Mouse (Mus musculus) erythroblast, embryonic 14.5 days (primary cell): ENCODE data around the gene Ipo13. TPM values are rescaled to one million over a fixed set of nuclear protein-coding genes. Genes with fewer than 3 reads are reported as not detected.

Experiments used
- H3K27me3 ChIP-seq: 2 replicates; pipeline ENCODE4 v1.6.1; 2012; ENCODE audit warnings: inconsistent platforms; ENCODE audit not compliant: control insufficient read depth
- H3K36me3 ChIP-seq: 2 replicates; pipeline ENCODE4 v1.6.1; 2012; ENCODE audit warnings: mild to moderate bottlenecking, inconsistent platforms; ENCODE audit not compliant: control insufficient read depth
- H3K4me1 ChIP-seq: 2 replicates; pipeline ENCODE4 v1.6.1; 2012; ENCODE audit warnings: inconsistent platforms; ENCODE audit not compliant: control insufficient read depth
- H3K4me3 ChIP-seq: replicated peaks from 2 replicates; pipeline ENCODE3; 2012; ENCODE audit warnings: moderate library complexity, mild to moderate bottlenecking, inconsistent platforms
- H3K9me3 ChIP-seq: 2 replicates; pipeline ENCODE4 v1.6.1; 2012; ENCODE audit warnings: low read length, inconsistent platforms, mixed read lengths; ENCODE audit not compliant: control insufficient read depth
- GATA1 ChIP-seq: IDR thresholded peaks from 2 replicates; pipeline ENCODE4 v1.6.1; 2012; ENCODE audit warnings: low read length, inconsistent platforms, mixed read lengths
- TAL1 ChIP-seq: IDR thresholded peaks from 3 replicates; pipeline ENCODE4 v1.6.1; 2012; ENCODE audit warnings: low read length, inconsistent platforms, mixed read lengths
- polyA plus RNA-seq: library from polyadenylated mRNA; stranded (reverse); fragments of >175 nt; gene quantifications from 2 replicates; pipeline ENCODE4 v1.2.3, GENCODE M21; 2012

The Ipo13 gene
- polyA plus RNA-seq, 1 experiment, result 3.5 TPM

DNA sequence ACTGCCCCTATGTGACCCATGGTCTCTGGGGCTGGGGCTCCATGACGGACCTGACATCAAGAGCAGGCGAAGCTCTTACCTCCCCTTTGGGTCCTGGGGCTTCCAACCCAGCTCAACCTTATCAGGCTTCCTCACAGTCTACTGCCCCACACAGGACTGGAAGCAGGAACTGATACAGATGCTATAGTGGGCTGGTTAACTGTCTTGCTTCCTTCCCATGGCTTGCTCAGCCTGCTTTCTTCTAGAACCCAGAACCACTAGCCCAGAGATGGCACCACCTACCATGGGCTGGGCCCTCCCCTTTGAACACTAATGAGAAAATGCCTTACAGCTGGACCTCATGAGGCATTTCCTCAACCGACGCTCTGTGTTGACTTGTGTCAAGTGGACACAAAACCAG lies 2.6 kb upstream of the Ipo13 start:
- no peak overlapping the region for H3K4me3 ChIP-seq

GRCm38 (mm10) chr4:117916386-117916785 lies 1.6 kb upstream of the Ipo13 start:
- Histone ChIP-seq H3K9me3 (no peaks in the 10 kb centered on the region), H3K4me3 (peak overlapping the region; percentile 75), H3K27me3 (peaks cover 3% of the 10 kb centered on the region; the same call in 1 of the 2 replicates), H3K4me1 (peaks cover 58% of the 10 kb centered on the region), H3K36me3 (peaks cover 21% of the 10 kb centered on the region)
- TF ChIP-seq GATA1 (no peak), TAL1 (no peak)

More for the DNA sequence above, 2.6 kb upstream of the Ipo13 start:
- Histone ChIP-seq H3K27me3 (peaks cover 10% of the 10 kb centered on the region), H3K36me3 (peaks cover 10% of the 10 kb centered on the region), H3K9me3 (no peaks in the 10 kb centered on the region), H3K4me1 (peaks cover 50% of the 10 kb centered on the region)
- no peak for TF ChIP-seq TAL1
- TF ChIP-seq GATA1, result no peak

DNA sequence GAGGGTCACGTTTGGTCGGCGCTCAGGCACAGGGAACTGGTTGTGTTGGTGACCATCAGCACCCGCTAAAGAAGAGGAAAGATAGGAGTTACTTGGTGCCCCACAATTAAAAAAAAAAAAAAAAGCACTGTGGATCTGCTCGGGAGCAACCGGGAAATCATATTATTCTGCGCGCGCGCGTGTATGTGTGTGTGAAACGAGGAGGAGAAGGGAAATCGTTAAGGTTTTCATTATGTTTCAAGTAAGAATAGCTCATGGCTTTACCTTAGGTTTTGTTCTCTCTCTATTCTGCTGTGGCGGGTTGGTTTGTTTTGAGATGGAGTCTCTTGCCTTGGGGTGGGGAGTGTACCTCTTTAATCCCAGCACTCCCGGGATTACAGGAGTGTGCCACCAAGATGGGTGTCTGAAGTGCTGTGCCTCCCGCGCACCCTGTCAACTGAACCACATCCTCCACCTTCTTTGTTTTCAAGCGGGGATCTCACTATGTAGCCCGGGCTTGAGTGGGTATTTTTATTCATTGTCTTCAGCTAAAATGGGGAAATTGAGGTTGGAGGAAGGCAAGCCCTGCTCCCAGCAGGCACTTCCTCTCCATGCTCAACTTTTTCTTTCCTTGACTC lies 798 bp upstream of the Ipo13 start:
- H3K4me3 ChIP-seq, result peak overlapping the region; percentile 75
- no peak for TF ChIP-seq TAL1
- TF ChIP-seq GATA1, result no peak
- peaks cover 62% of the 10 kb centered on the region for H3K4me1 ChIP-seq

DNA sequence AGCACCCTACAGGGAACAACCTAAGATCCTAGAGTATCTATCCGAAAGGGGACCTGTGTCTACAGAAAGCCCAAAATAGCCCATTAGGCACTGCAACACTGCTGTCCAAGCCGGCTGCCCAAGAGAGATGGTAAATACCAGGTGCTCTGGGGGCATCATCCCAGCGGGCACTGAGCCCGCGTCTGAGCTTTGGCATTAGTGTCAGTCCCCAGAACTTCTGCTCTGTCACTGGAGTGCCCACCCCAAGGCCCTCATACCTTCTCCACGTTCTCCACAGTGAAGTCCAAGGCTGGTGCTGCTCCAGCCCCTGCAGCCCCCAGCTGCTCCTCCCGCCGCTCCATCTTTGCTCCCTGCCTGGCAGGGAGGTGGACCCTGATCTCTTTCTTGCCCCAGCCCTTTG lies 768 bp downstream of the Ipo13 start:
- Histone ChIP-seq H3K4me3 (peak overlapping the region; percentile 75), H3K4me1 (peaks cover 71% of the 10 kb centered on the region)

More for the DNA sequence above, 798 bp upstream of the Ipo13 start:
- H3K9me3 ChIP-seq, result no peaks in the 10 kb centered on the region
- peaks cover 29% of the 10 kb centered on the region for H3K36me3 ChIP-seq
- H3K27me3 ChIP-seq, result no peaks in the 10 kb centered on the region; the same call in 1 of the 2 replicates

DNA sequence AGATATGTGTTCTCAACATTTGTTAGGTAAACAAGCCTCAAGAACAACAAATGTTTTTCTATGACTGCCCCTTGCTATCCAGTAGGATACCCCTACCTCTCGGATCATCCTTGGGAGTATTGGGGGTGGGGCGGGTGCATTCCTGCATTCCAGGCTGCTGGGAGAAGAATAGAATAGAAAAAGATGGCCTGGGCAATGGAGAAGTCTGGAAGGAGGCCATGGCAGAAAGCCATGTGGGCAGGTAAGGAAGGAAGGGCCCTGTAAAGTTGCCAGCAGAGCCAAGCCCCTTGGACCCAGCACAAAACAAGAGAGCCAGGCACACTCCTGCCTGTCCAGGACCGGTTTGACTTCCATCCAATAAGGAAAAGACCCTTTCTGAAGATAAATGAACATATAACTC lies 1.4 kb downstream of the Ipo13 start:
- Histone ChIP-seq H3K27me3 (no peaks in the 10 kb centered on the region), H3K9me3 (no peaks in the 10 kb centered on the region), H3K4me3 (peak overlapping the region; percentile 75), H3K36me3 (peaks cover 48% of the 10 kb centered on the region), H3K4me1 (peaks cover 75% of the 10 kb centered on the region)
- TF ChIP-seq TAL1 (no peak), GATA1 (no peak)

More for the DNA sequence above, 768 bp downstream of the Ipo13 start:
- Histone ChIP-seq H3K27me3 (no peaks in the 10 kb centered on the region), H3K36me3 (peaks cover 42% of the 10 kb centered on the region), H3K9me3 (no peaks in the 10 kb centered on the region)
- TF ChIP-seq GATA1, result no peak
- no peak for TF ChIP-seq TAL1

DNA sequence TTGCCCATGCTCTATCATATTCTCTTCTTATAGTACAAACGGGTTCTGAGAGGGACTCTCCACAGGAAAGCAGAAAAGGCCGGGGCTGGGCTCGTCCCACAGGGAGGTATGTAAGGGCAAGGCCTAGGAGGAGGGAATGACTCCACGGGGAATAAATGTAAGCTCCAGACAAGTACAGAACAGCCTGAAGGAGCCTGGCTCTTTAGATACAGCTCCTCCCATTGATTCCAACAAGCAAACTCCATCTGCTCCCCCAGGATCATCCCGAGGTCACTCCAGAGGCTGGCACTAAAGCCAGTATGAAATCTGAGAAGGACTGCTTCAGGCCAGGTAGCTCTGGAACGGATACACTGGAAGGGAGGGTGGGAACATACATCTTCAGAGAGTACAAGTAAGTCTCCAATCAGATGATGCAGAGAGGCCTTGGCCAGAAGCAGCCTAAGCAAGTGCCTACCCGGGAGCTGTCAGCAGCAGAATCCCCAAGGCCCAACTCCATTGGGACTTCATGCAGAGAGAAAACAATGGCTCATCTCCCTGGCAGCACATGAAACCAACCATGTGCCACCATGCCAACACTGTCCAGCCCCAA lies 2.0 kb downstream of the Ipo13 start:
- H3K4me3 ChIP-seq, result peak overlapping the region; percentile 75
- H3K27me3 ChIP-seq, result no peaks in the 10 kb centered on the region
- H3K9me3 ChIP-seq, result no peaks in the 10 kb centered on the region
- TF ChIP-seq GATA1 (no peak), TAL1 (no peak)
- peaks cover 55% of the 10 kb centered on the region for H3K36me3 ChIP-seq
- H3K4me1 ChIP-seq, result peaks cover 72% of the 10 kb centered on the region

DNA sequence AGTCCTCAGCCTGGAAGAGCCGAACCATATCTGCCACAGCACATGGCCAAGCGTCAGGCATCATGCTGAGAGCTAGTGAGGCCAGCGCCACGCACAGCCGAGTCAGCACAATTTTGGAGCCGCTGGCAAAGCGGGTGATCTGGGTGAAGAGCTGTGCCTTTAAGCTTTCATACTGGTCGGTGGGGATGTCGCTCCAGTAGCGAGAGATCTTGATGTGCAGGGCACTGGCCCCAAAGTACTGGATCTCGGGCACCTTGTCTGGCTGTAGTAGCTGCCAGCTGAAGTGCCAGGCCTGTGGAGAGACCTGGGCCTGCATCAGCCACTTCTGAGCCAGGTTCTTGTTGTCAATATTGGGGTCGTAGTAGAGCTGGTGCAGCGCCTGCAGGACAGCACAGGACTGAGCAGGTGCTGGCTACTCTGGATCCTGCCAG lies 2.7 kb downstream of the Ipo13 start:
- Histone ChIP-seq H3K36me3 (peaks cover 60% of the 10 kb centered on the region), H3K4me1 (peaks cover 67% of the 10 kb centered on the region), H3K27me3 (no peaks in the 10 kb centered on the region), H3K9me3 (no peaks in the 10 kb centered on the region), H3K4me3 (no peak overlapping the region)
- no peak for TF ChIP-seq TAL1
- TF ChIP-seq GATA1, result no peak

DNA sequence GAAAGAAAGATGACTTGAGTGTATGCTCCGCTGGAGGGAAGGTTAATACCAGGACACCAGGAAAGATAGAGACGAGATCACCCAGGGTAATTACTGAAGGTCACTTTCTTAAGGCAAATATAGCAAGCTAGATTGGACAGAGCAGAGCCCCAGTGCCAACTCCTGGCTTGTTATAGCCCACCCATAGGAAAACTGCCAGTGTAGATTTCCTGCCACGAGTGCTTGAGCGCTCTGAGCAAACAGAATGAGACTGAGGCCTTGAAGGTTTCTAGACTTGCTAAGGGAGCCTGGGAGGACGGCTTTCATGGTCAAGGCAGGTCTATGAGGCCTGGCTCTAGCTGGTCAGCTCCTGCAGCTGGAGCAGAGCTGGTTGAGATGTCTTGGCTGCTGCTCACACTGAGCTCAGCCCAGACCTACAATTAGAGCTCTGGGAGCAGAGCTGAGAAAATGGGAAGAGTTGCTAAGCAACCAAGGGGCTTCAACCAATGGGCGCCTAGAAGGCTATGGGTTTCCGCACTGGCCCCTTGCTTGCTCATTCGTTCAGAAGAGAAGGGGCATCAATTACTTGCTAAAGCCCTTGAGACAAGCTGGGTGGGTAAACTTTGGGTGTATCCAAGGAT lies 5.9 kb downstream of the Ipo13 start:
- peaks cover 92% of the 10 kb centered on the region for H3K36me3 ChIP-seq
- peaks cover 47% of the 10 kb centered on the region for H3K4me1 ChIP-seq
- H3K27me3 ChIP-seq, result no peaks in the 10 kb centered on the region
- no peak for TF ChIP-seq GATA1
- no peak for TF ChIP-seq TAL1
- no peaks in the 10 kb centered on the region for H3K9me3 ChIP-seq
- no peak overlapping the region for H3K4me3 ChIP-seq

- no peak for TF ChIP-seq TAL1
- no peak for TF ChIP-seq GATA1
- Histone ChIP-seq H3K36me3 (peaks cover 96% of the 10 kb centered on the region), H3K4me1 (peaks cover 20% of the 10 kb centered on the region)
Observed at GRCm38 (mm10) chr4:117906196-117906595, 8.6 kb downstream of the Ipo13 start.

More at GRCm38 (mm10) chr4:117906196-117906595, 8.6 kb downstream of the Ipo13 start:
- Histone ChIP-seq H3K4me3 (no peak overlapping the region), H3K27me3 (no peaks in the 10 kb centered on the region), H3K9me3 (no peaks in the 10 kb centered on the region)
